Mouse (Mus musculus) gastrocnemius, postnatal 36 days (tissue): ENCODE measurements around the gene Kifap3. TPM values are rescaled to one million over a fixed set of nuclear protein-coding genes. Genes with fewer than 3 reads are reported as not detected.

ENCODE experiments used
- DNase-seq, 2 experiments: peaks; one replicate each; pipeline ENCODE4 v3.0.0; 2022
- intact Hi-C: fragments of 180-260 bp; cut with DNase I; formaldehyde crosslinking; loops from one replicate; pipeline ENCODE4 v1.15.1; 2025
- total RNA-seq, 2 experiments: library from RNA; stranded (reverse); gene quantifications; 2 replicates each; pipeline ENCODE4 v1.2.3; 2021

The Kifap3 gene
- total RNA-seq, 2 experiments from 2014 or later, result 15.8 to 16.9 TPM

- no peak for DNase-seq
- intact Hi-C loops, result no loop called here
Observed at GRCm38 (mm10) chr1:163953396-163953795, 174.0 kb downstream of the Kifap3 start.

GRCm38 (mm10) chr1:163958036-163958435, 178.7 kb downstream of the Kifap3 start:
- intact Hi-C loops, result no loop called here
- no peak for DNase-seq

GRCm38 (mm10) chr1:163964008-163964689, 184.8 kb downstream of the Kifap3 start:
- intact Hi-C loops, result no loop called here
- no peak for DNase-seq

Other genes with a start within 250 kb of the Kifap3 start
- gene Mettl11b, start 54.4 kb upstream of the Kifap3 start, total RNA-seq, result 10 to 100 TPM; 20.0 to 24.6 TPM
- gene Scyl3, start 149.5 kb downstream of the Kifap3 start, total RNA-seq, result 1 to 10 TPM; 4.7 to 4.9 TPM
- under 1 TPM; 0.18 to 0.20 TPM for gene BC055324, start 215.2 kb downstream of the Kifap3 start, total RNA-seq
- gene Mettl18, start 215.3 kb downstream of the Kifap3 start, total RNA-seq, result 1 to 10 TPM; 2.0 to 3.1 TPM